Mouse (Mus musculus) liver, postnatal 0 days (tissue): Measurements from ENCODE around the gene Sgta. TPM values are rescaled to one million over a fixed set of nuclear protein-coding genes. Genes with fewer than 3 reads are reported as not detected.

Experiments used
- ATAC-seq: fragments of 200-750 bp; cut with Nextera tagmentation; 2 replicates; pipeline ENCODE4 v1.8.0; 2017; ENCODE audit warnings: mild to moderate bottlenecking, moderate library complexity
- DNase-seq: peaks from one replicate; pipeline ENCODE4 v3.0.0-alpha.2; 2016
- H3K27ac ChIP-seq: fragments of 300-500 bp; sonication (generic); 2 replicates; pipeline ENCODE4 v1.5.1; 2014; ENCODE audit warnings: antibody characterized with exemption, moderate library complexity, mild to moderate bottlenecking, low read depth
- H3K27me3 ChIP-seq: fragments of 300-500 bp; sonication (generic); 2 replicates; pipeline ENCODE4 v1.6.1; 2014; ENCODE audit warnings: low read length, control low read depth, mixed read lengths; ENCODE audit not compliant: insufficient read depth
- H3K36me3 ChIP-seq: fragments of 300-500 bp; sonication (generic); replicated peaks from 2 replicates; pipeline ENCODE4 v1.6.1; 2014; ENCODE audit warnings: mild to moderate bottlenecking, control low read depth, low read length, moderate library complexity, mixed read lengths; ENCODE audit not compliant: insufficient read depth
- H3K4me1 ChIP-seq: fragments of 300-500 bp; sonication (generic); 2 replicates; pipeline ENCODE4 v1.6.1; 2014; ENCODE audit warnings: antibody characterized with exemption, mild to moderate bottlenecking, control low read depth; ENCODE audit not compliant: insufficient read depth
- H3K4me2 ChIP-seq: fragments of 300-500 bp; sonication (generic); 2 replicates; pipeline ENCODE4 v1.6.1; 2014; ENCODE audit warnings: low read depth, mild to moderate bottlenecking, low read length, moderate library complexity, mixed read lengths
- H3K4me3 ChIP-seq: fragments of 300-500 bp; sonication (generic); 2 replicates; pipeline ENCODE4 v1.5.1; 2014; ENCODE audit warnings: low read depth, low read length
- H3K9ac ChIP-seq: fragments of 300-500 bp; sonication (generic); replicated peaks from 2 replicates; pipeline ENCODE4 v1.6.1; 2014; ENCODE audit warnings: mild to moderate bottlenecking, moderate library complexity
- H3K9me3 ChIP-seq: fragments of 300-500 bp; sonication (generic); 2 replicates; pipeline ENCODE4 v1.6.1; 2016; ENCODE audit warnings: mild to moderate bottlenecking, control low read depth, low read length, mixed read lengths
- CTCF ChIP-seq: sonication (generic); IDR thresholded peaks from 2 replicates; pipeline ENCODE4 v1.5.1; 2016; ENCODE audit warnings: antibody characterized with exemption, low read depth
- EP300 ChIP-seq: IDR thresholded peaks from 2 replicates; pipeline ENCODE4 v1.6.1; 2016; ENCODE audit warnings: antibody characterized with exemption, low read depth, mild to moderate bottlenecking
- WGBS: fragments of 180-500 bp; shearing (Covaris S2); extraction: QIAGEN DNeasy Blood & Tissue Kit; methylation state at CpG from one replicate; pipeline ENCODE4 v1.1.7; 2014; ENCODE audit not compliant: insufficient replicate concordance; 5-methylcytosine and 5-hydroxymethylcytosine counted together
- polyA plus RNA-seq: library from polyadenylated mRNA; unstranded; fragments of >200 nt; fragmentation: Nextera tagmentation; extraction: Ambion mirVana; gene quantifications from 2 replicates; pipeline ENCODE4 v1.2.1, GENCODE M21; 2015

Gene Sgta
- polyA plus RNA-seq, 1 experiment from 2014 or later, result 50.2 TPM

- Histone ChIP-seq H3K27me3 (peaks cover 37% of the 10 kb centered on the region), H3K4me2 (no peak overlapping the region), H3K4me3 (no peak overlapping the region), H3K27ac (no peak overlapping the region), H3K36me3 (no peaks in the 10 kb centered on the region), H3K4me1 (no peaks in the 10 kb centered on the region; the same call in 1 of the 2 replicates), H3K9ac (no peak overlapping the region), H3K9me3 (no peaks in the 10 kb centered on the region)
- TF ChIP-seq EP300 (no peak), CTCF (no peak)
- 4% methylated on average over 42 of the region's 43 CpGs for WGBS
- ATAC-seq, result no peak
- peak; percentile 36 for DNase-seq
These were observed 34.8 kb downstream of the Sgta start for GRCm38 (mm10) chr10:81025047-81025621.

GRCm38 (mm10) chr10:81024346-81024937 is 35.5 kb downstream of the Sgta start:
- Histone ChIP-seq H3K9me3 (no peaks in the 10 kb centered on the region), H3K27ac (no peak overlapping the region), H3K36me3 (no peaks in the 10 kb centered on the region), H3K4me1 (no peaks in the 10 kb centered on the region; the same call in 1 of the 2 replicates), H3K4me3 (no peak overlapping the region), H3K4me2 (no peak overlapping the region), H3K27me3 (peaks cover 37% of the 10 kb centered on the region), H3K9ac (no peak overlapping the region)
- WGBS, result 54% methylated on average over 5 of the region's 5 CpGs
- TF ChIP-seq CTCF (no peak), EP300 (no peak)
- ATAC-seq, result no peak
- no peak for DNase-seq

GRCm38 (mm10) chr10:81022744-81023143 is 37.2 kb downstream of the Sgta start:
- Histone ChIP-seq H3K9me3 (no peaks in the 10 kb centered on the region), H3K4me1 (no peaks in the 10 kb centered on the region; the same call in 1 of the 2 replicates), H3K27ac (no peak overlapping the region), H3K4me3 (no peak overlapping the region), H3K36me3 (no peaks in the 10 kb centered on the region), H3K9ac (no peak overlapping the region), H3K4me2 (no peak overlapping the region), H3K27me3 (peaks cover 37% of the 10 kb centered on the region)
- DNase-seq, result no peak
- TF ChIP-seq CTCF, result peak; percentile 52
- no peak for TF ChIP-seq EP300
- WGBS, result 55% methylated on average over 8 of the region's 8 CpGs
- ATAC-seq, result no peak

GRCm38 (mm10) chr10:81021547-81022110 is 38.4 kb downstream of the Sgta start:
- Histone ChIP-seq H3K4me3 (no peak overlapping the region), H3K4me2 (no peak overlapping the region), H3K27ac (no peak overlapping the region), H3K4me1 (no peaks in the 10 kb centered on the region; the same call in 1 of the 2 replicates), H3K36me3 (no peaks in the 10 kb centered on the region), H3K9ac (no peak overlapping the region), H3K27me3 (peaks cover 37% of the 10 kb centered on the region), H3K9me3 (no peaks in the 10 kb centered on the region)
- no peak for DNase-seq
- ATAC-seq, result no peak
- TF ChIP-seq EP300 (no peak), CTCF (no peak)
- 8% methylated on average over 25 of the region's 26 CpGs for WGBS

GRCm38 (mm10) chr10:81020207-81020606 is 39.8 kb downstream of the Sgta start:
- Histone ChIP-seq H3K9ac (no peak overlapping the region), H3K4me1 (peaks cover 2% of the 10 kb centered on the region; the same call in 1 of the 2 replicates), H3K36me3 (no peaks in the 10 kb centered on the region), H3K9me3 (no peaks in the 10 kb centered on the region), H3K4me2 (no peak overlapping the region), H3K27ac (no peak overlapping the region), H3K4me3 (no peak overlapping the region), H3K27me3 (peaks cover 29% of the 10 kb centered on the region)
- TF ChIP-seq EP300, result no peak
- TF ChIP-seq CTCF, result no peak
- no peak for DNase-seq
- WGBS, result 51% methylated on average over 2 of the region's 2 CpGs
- no peak for ATAC-seq

GRCm38 (mm10) chr10:81019687-81020086 is 40.3 kb downstream of the Sgta start:
- Histone ChIP-seq H3K27me3 (peaks cover 24% of the 10 kb centered on the region), H3K36me3 (no peaks in the 10 kb centered on the region), H3K9me3 (no peaks in the 10 kb centered on the region), H3K27ac (no peak overlapping the region), H3K4me2 (no peak overlapping the region), H3K4me3 (no peak overlapping the region), H3K4me1 (0 out of 2 replicates have a peak, but pooled peaks cover 3% of the 10 kb centered on the region), H3K9ac (no peak overlapping the region)
- WGBS, result 65% methylated on average over 6 of the region's 6 CpGs
- DNase-seq, result no peak
- no peak for TF ChIP-seq EP300
- no peak for TF ChIP-seq CTCF
- ATAC-seq, result no peak
